Mouse (Mus musculus): Measurements from ENCODE around the gene Elavl3.
"Not testable (repeated sequence)": the region's sequence is repeated elsewhere in the genome, so short reads cannot be mapped to it uniquely, and the experiment has no call there.

Gene Elavl3

DNA sequence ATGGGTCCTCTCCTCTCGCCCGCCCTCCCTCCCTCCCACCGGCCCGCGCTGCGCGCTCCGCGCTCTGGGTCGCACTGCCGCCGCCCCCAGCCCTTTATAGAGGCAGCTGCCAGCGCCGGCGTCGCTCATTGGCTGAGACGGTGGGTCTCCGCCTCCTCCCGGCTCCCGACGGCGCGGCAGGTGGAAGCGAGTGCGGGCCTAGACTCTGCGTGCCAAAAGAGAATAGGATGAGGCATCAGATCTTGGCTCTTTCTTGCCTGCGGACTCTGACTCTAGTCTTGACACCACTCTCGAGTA lies at the start of gene Elavl3:
TSS of gene Elavl3 (minus strand) at position 66 of the 297 bp plus-strand sequence.
- no peak for DNase-seq (ENCODE audit: low spot score in 2 of 2)

DNA sequence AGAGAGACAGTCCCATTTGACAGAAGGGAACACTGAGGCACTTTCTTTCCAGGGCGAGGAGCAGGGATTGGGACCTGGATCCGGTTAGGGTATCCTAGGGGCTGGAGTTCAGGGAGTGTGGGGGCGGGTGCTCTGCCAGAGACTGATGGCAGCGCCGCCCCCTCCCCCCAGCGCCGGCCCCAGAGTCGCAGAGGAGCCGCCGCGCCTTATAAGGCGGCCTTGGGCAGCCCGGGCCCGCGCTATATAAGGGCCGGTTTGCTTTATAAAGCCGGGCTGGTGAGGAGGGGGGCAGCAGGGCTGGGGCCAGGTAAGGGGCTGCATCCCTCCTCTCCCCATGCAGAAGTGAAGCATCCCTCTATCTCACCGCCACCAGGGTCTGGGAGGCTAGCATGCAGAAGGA lies 48.1 kb upstream of the Elavl3 start:
- no peak for DNase-seq (ENCODE audit: low spot score in 2 of 2)

DNA sequence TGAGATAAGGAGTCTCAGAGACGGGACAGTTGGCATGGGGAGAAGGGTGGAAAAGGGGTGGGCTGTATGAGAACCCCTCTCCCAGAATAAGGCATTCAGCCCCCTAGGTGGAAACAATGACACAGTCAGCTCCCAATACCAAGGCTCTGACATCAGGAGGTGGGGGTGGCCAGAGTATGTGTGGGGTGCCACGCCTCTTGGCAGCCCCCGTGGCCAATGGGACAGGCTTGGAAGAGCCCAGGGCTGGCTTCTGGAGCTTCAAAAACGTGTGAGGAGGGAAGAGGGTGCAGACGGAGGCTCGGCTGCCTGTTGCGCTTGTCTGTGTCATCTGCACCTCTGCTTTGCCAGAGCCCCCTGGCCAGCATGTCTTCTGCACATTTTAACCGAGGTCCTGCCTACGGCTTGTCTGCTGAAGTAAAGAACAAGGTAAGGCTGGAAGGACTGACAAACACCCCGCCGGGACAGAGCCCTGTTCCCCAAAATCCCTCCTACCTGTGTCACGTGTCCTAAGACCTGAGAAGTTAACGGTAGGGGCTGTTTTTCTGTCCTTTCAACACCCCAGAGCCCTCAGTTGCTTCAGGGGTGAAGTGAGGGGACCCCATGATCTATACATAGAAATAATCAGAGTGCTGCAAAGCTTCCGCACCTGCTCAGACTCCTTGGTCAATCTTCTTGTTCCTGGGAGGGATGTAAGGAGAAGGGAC lies 47.3 kb upstream of the Elavl3 start, which contains the start of gene Cnn1:
TSS of gene Cnn1 (plus strand) at position 224 of the 704 bp plus-strand sequence.
- DNase-seq (ENCODE audit: low spot score in 2 of 2), result peak in 1 of 2 experiments; percentile 18

DNA sequence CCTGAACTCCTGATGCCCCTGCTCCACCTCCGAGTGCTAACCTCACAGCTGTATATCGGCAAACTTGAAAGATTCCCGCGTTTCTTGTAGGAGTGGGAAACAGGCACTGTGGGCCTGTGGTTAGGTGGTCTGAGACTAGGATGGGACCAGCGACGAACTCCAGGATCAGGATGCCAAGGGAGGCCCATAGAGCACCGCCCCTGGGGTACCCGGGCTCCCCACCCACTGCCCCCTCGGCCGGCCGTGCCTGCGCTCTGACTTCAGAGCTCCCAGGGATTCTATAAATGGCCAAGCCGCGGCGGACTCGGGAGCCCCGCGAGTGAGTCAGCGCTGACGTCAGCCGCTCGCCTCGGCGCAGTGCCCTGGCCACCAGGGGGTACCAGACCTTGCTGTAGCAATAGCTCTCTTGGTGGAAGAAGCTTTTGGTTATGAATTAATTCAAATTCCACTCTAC lies 44.1 kb upstream of the Elavl3 start:
- peak; percentile 80 to 82 for DNase-seq (ENCODE audit: low spot score in 2 of 2)

DNA sequence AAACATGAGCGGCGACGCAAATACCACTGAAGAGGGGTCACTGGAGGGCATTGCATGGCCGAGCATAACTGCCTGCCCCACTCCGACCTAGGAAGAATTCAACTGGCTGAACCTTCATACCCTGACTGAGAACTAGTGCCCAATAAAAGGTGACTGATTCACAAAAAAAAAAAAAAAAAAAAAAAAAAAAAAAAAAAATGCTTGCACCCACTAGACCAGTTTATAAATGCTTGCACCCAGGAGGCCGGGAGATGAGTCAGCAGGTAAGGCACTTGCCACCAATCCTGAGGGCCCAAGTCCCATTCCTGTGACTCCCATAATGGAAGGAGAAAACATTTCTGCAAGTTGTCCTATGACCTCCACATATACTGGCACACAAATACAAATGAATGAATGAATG lies 40.9 kb upstream of the Elavl3 start:
- DNase-seq (ENCODE audit: low spot score in 2 of 2), result no peak

DNA sequence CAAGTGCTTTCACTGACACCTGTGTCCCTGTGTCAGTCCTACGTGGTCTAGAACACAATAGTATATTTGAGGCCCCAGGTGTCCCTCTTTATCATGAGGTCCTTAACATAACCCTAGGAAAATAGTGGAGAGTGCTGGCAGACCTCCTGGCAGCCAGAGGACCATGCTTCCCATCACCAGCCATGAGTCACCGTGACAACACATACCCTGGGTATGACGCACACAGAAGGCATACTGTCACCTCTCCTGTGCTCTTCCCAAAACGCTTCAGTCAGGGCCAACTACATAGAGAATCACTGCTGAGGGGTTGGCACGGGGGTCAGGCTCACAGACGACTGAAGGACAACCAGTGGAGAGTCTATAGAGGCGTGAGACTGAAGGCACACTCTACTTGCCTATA lies 38.2 kb upstream of the Elavl3 start:
- DNase-seq (ENCODE audit: low spot score in 2 of 2), result no peak

DNA sequence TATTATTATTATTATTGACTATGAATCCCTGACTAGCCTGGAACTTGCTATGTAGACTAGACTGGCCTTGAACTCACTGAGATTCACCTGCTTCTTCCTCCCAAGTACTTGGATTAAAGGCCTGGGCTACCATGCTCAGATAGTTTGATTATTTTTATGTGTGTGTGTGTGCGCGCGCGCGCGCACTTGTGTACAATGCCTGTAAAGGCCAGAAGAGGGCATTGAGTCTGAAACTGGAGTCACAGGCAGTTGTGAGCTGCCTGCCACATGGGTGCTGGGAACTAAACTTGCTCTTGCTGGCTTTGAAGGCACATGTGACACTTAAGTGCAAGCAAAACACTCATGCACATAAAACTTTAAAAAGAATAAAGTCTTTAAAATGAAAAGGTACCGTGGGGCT lies 37.5 kb upstream of the Elavl3 start:
- DNase-seq (ENCODE audit: low spot score in 2 of 2), result no peak

DNA sequence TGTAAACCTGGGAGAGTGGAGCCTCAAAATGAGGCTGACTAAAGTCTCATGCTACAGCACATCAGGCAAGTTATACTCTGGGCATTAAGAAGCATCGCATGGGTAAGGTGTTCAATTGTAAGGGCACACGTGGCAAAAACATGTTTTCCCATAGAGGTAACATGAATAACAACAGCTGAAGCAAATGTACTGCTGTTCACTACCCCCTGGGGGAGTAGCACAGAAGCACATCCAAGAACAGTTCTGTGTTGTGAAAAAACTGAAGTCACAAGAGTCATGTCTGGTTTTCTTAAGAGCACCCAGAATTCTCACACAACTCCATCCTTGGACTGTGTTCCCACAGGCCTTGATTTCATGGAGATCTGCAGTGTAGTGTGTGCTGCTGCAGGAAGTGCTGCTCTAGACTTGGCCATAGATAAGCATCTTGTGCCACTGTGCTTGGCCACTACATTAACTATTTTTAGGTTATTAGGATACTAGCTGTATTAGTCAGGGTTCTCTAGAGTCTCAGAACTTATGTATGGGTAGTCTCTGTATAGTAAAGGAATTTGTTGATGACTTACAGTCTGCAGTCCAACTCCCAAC lies 35.3 kb upstream of the Elavl3 start:
- DNase-seq (ENCODE audit: low spot score in 2 of 2), result no peak

DNA sequence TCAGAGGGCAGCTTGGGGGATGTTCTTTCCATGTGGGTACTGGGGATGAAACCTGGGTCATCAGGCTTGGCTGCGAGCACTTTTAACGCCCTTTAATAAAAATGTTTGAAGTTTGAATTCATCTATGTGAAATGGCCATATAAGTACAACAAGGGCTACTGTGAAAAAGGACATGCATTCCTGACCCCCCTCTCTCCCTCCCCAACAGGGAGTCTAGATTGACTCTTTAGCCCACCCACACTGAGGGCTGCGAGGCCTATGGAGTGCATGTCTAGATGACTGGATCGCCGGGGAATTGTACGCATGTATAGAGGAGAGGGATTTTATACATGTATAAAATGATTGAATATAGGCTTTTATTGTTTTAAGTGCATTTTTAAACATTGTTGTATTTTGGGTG lies 34.2 kb upstream of the Elavl3 start:
- no peak for DNase-seq (ENCODE audit: low spot score in 2 of 2)

DNA sequence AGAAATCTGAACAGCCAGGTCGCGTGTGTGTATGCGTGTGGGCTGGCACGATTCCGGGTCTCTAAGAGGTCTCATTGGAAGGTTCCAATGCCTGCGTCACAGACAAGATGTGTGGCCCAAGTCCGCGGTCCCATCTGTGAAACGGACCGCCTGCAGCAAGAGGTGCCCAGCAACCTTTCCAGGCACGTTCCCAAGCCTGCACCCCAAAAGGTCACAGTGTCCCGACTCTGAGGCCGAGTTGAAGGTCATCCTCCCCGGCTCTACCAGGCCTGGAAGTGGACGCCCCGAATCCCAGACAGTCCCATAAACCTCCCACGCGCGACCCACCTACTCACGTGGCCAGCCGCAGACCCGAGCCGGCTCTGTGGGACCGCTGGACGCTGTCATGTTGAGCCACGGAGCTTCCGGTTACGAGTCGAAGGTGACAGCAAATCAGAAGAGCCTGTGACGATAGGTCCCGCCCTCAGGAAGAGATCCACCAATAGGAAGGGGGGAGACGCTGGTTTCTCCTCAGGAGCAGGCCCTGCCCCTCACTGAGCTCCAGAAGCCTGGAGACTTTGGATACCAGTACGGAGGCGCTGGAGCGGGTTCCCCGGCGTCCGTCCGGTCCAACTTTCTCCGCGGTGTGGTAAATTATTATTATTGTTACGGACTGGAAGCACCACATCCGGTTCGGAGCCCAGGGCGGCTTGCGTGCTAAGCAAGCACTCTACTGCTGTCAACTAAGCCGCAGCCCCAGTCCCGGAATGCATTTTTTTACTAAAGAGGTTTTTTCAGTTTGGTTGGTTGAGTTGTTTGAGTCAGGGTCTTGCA lies 33.4 kb upstream of the Elavl3 start, which contains the start of gene Ecsit:
TSS of gene Ecsit (minus strand) at position 417 of the 813 bp plus-strand sequence.
- peak; percentile 75 to 88 for DNase-seq (ENCODE audit: low spot score in 2 of 2)

DNA sequence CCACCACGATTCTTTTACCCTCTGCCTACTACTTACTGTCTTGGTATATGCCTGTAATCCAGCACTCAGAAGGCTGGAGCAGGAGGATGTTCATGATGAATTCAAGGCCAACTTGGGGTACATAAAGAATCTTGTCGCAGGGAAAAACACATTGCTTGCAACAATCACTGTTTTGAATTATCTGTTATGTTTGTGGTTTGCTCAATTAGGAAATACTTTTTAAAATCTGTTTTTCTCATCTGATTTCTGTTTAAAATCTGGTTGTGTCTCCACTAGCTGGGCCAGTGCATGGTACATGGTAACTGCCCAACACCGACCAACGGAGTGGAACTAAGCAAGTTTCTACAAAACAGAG lies 32.8 kb upstream of the Elavl3 start:
- no peak for DNase-seq (ENCODE audit: low spot score in 2 of 2)

DNA sequence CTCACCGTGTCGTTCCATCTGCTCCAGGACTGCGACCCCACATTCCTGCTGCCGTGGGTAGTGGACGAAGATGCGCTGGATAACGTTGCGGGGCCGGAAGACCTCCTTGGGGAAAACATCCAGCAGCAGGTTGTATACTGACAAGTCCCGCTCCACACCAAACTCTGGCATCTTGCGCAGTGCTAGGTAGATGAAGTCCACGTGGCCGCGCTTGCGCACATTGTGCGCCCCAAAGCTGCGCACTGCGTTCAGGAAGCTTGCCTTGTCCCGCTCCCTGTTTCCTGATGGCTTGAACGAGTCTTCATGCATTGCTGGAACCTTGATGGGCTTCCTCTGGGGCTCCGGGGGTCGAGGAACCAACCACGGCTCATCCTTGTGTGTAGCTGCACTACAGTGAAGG lies 24.4 kb upstream of the Elavl3 start:
- DNase-seq (ENCODE audit: low spot score in 2 of 2), result no peak

DNA sequence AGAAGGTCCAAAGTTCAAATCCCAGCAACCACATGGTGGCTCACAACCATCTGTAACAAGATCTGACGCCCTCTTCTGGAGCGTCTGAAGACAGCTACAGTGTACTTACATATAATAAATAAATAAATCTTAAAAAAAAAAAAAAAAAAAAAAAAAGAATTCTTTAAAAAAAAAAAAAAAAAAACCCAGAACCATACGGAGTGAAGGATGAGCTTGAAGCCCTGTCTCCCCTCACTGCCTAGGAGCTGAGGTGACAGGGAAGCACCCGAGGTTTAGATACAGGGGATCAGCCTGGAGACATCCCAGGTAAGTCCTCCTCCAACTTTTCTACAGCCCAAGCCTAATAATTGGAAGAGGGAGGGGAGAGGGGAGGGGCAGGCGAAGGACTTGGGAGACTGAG lies 24.0 kb upstream of the Elavl3 start:
- not testable (repeated sequence) for DNase-seq (ENCODE audit: low spot score in 2 of 2)

DNA sequence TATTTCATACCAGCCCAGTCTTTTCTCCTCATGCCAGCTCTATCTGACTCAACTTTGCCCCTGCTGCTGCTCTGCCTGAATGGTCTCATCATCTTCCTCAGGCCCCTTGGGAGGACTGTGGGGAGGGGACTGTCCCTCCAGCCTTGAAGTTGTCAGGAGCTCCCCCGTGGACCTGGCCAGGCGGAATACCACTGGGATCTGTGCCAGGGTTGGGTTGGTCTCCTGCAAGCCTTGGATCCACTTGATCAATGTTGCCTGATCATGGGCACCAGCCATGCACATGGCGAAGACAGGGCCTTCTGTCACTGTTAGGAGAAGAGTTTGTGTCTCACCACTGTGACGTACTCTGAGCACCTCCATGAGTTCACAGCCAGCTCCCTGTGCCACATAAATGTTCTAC lies 20.5 kb upstream of the Elavl3 start:
- DNase-seq (ENCODE audit: low spot score in 2 of 2), result no peak

DNA sequence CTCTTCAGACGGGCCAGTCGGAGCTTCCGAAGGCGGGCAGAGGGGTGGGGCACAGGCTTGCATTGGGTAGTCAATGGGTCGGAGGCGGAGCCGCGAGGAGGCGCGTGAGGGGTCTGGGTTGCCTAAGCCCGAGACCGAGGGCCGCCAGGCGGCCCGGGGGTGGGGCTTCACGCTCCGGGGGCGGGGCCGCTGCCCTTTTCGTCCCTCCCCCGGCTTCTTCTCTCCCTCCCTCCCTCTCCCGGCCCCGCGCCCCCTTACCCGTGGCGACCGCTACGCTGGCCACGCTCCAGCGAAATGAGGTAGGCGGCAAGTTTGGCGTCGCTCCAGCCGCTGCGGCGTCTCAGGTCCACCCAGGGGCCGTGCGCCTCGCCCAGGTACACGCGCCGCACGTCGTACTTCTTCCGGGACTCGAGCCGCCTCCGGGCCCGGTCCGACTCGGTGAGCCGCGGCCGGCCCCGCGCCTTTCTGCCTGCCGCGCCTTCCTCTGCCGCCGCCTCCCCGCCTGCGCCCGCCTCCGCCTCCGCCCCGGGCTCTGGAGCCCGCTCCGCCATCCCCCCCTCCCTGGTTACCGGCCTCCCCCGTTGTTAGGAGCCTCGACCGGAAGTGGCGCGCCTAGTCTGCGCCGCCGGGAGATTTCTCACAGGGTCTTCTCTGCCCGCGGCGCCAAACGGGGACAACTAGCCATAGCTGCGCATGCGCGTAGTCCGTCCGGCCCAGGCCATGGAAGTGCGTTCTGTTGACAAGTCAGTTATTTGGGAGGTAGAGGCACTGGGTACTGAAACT lies 19.2 kb upstream of the Elavl3 start, which contains the start of the genes Gm49318 and Zfp653:
TSS of gene Gm49318 (minus strand) at position 469 of the 783 bp plus-strand sequence.
TSS of gene Zfp653 (minus strand) at position 586 of the 783 bp plus-strand sequence.
- DNase-seq (ENCODE audit: low spot score in 2 of 2), result peak; percentile 92 to 96

DNA sequence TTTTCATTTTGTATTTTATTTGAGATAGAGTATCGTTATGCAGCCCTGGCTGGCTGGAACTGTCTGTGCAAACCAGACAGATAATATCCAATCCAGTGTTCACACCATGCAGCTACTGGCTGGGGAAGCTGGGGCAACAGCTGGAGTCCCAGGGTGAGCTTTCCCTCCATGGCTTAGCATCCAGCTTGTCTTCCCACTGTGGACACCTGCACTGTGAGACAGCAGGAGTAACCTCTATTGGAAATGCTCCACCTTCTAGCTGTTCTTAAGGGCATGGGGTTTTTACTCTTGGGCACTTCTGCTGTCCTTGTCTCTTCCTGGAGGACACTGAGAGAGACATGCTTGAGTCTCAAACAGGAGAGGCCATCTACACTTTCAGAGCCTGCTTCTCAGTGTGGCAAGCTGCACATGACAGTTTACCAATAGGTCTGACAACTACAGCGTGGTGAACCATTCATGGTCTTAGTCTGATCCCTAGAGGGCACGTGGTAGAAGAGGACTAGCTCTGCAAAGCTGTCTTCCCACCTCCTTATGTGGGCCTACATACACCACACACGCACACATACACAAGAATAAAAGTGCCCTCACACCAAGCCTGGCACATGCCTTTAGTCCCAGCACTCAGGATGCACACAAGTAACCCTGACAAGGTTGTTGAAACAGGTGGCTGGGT lies 18.2 kb upstream of the Elavl3 start:
- no peak for DNase-seq (ENCODE audit: low spot score in 2 of 2)

DNA sequence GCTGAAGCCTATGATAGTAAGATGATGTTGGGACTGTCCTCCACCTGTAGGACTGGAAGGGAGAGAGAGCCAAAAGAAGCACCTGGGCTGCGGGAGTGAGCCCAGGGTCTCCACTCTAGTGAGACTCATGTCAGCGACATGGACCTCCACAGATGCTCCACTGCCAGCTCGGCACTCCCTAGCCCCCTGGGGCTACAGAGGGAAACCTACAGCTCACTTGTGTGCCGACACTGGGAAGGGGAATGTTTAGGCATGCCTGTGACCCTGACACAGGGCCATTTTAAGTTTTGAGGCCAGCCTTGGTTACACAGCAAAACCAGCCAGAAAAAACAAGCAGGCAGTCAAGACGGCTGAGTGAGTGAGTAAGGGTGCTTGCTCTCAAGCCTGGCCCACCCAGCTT lies 15.4 kb upstream of the Elavl3 start:
- DNase-seq (ENCODE audit: low spot score in 2 of 2), result no peak

DNA sequence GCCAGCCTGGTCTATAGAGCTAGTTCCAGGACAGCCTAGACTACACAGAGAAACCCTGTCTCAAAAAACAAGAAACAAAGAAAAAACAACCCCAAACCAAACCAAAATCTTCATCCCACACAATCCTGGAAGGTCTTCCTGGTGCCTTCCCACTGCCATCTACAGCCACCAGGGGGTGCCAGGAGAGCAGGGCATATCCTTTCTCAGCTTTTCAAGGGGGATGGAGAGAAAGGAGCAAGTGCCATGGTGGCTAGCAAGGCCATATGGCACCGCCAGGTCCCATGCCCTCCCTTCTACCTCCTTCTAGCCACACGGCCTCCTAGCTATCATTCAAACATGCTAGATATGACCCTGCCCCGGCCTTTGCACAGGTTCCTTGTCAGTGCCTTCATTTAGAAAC lies 14.6 kb upstream of the Elavl3 start:
- DNase-seq (ENCODE audit: low spot score in 2 of 2), result peak; percentile 44 to 45

DNA sequence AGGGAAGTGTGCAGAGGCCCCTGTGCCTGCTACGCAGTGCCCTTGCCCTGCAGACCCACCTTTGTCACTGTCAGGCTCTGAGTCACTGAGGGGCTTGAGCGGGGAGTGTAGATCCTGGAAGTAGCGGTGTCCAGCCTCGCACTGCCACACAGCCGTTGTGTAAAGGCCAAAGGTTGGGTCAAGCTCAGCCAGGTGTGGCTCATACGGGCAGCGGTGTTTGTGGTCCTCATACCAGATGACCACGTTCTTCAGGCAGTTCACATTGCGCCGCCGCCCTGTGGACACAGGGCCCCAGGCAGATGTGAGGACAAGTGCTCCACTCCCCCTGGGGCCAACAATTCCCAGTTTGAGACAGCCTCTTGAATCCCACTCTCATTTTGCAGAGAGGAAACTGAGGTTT lies 13.8 kb upstream of the Elavl3 start:
- DNase-seq (ENCODE audit: low spot score in 2 of 2), result no peak

DNA sequence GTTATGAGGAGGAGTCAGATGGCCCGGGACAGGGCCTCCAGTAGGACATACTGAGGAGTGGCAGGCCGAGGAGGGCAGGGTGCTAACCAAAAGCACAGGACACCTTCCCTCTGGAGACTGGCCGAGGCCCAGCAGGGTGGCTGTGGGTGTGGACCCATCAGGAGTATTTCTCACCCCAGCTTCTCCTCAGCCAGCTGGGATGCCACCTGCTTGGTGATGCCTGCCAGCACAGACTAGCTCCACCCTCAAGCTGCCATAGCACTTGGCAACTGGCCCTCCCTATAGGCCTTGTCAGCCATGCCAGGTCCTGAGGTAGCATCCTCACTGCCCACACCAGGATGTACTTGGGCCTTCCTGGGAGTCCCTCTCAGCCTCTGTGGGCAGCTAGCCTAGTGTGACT lies 12.5 kb upstream of the Elavl3 start:
- DNase-seq (ENCODE audit: low spot score in 2 of 2), result no peak

DNA sequence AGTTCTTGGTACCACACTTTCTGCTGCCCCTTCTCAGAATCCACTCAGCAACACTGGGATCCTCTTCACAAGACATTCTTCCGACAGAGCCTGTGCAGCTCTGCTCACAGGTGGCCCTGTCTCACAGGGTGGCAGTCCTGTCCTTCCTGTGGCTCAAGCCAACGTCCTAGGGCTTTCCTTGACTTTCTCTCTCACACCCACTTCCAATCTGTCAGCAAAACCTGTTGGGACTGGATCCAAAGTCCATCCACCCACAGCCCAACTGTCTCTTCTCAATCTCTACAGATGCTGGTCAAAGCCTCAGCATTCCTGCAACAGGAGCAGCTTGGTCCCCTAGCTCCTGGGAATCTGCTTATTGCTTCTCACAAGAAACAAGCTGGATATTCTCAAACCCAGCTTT lies 9.5 kb upstream of the Elavl3 start:
- DNase-seq (ENCODE audit: low spot score in 2 of 2), result no peak
